Comparison of ENCODE assay signal across 17 mouse cellular contexts in genomic region chr8:22264787-22265186, GRCm38 (mm10). TPM values are rescaled to one million over a fixed set of nuclear protein-coding genes. Genes with fewer than 3 reads are reported as not detected.
DNase-seq lines count a peak whose midpoint lies in the region; ATAC-seq and TF ChIP-seq lines count a peak whose summit lies in the region.
"Had no signal": no experiment of that assay in that cellular context is flagged by ENCODE, and none has a peak within 500 bp of the region (broad histone marks: within the 10 kb centered on the region; RNA-seq: fewer than 3 reads in every experiment).

No protein-coding gene starts in this region.

- TF ChIP-seq CTCF in forebrain, postnatal 0 days (IDR thresholded peaks at IDR 0.05; ENCODE audit: low read depth) = no peak
- TF ChIP-seq CTCF in lung, adult 2 months (IDR thresholded peaks at IDR 0.05; ENCODE audit: insufficient read depth, low read length) = no peak
- TF ChIP-seq CTCF in thymus, adult 2 months (IDR thresholded peaks at IDR 0.05; ENCODE audit: borderline replicate concordance, control insufficient read depth, extremely low read depth, insufficient read depth, low read length, poor library complexity) = no peak

- H3K27ac ChIP-seq in forebrain, postnatal 0 days (ENCODE audit: low read depth, low read length) = no peak overlapping the region
- H3K27ac ChIP-seq in forebrain, embryonic 16.5 days (ENCODE audit: low read length) = no peak overlapping the region
- no peak overlapping the region for H3K27ac ChIP-seq in thymus, adult 2 months (ENCODE audit: control insufficient read depth, insufficient read depth, low read length)
- H3K27ac ChIP-seq: embryonic facial prominence, embryonic 12.5 days; heart, adult 2 months; hindbrain, embryonic 12.5 days; left cerebral cortex, adult 2 months; liver, embryonic 15.5 days had no signal

- ATAC-seq in forebrain, postnatal 0 days = no peak
- no peak for ATAC-seq in forebrain, embryonic 16.5 days
- ATAC-seq: forebrain, embryonic 14.5 days had no signal

- no peak overlapping the region for H3K4me3 ChIP-seq in forebrain, postnatal 0 days (ENCODE audit: low read depth, low read length)
- H3K4me3 ChIP-seq in forebrain, embryonic 16.5 days (replicated peaks; ENCODE audit: low read length) = no peak overlapping the region
- H3K4me3 ChIP-seq in lung, adult 2 months (replicated peaks; ENCODE audit: extremely low read depth, low read depth, low read length) = no peak overlapping the region
- no peak overlapping the region for H3K4me3 ChIP-seq in thymus, adult 2 months (ENCODE audit: control insufficient read depth, insufficient read depth, low read length)
- H3K4me3 ChIP-seq: embryonic facial prominence, embryonic 12.5 days; heart, adult 2 months; hindbrain, embryonic 12.5 days; left cerebral cortex, adult 2 months; liver, embryonic 15.5 days had no signal

- H3K27me3 ChIP-seq in forebrain, postnatal 0 days (ENCODE audit: insufficient read depth, low read length) = no peaks in the 10 kb centered on the region
- no peaks in the 10 kb centered on the region for H3K27me3 ChIP-seq in forebrain, embryonic 16.5 days (replicated peaks; ENCODE audit: control insufficient read depth, insufficient read depth, low read length)
- no peaks in the 10 kb centered on the region for H3K27me3 ChIP-seq in thymus, adult 2 months (ENCODE audit: control insufficient read depth, insufficient read depth, low read length)
- H3K27me3 ChIP-seq: embryonic facial prominence, embryonic 12.5 days; hindbrain, embryonic 12.5 days; liver, embryonic 15.5 days had no signal

- no peak overlapping the region for H3K9ac ChIP-seq in forebrain, postnatal 0 days
- no peak overlapping the region for H3K9ac ChIP-seq in forebrain, embryonic 16.5 days (replicated peaks; ENCODE audit: low read depth, low read length)
- H3K9ac ChIP-seq: embryonic facial prominence, embryonic 12.5 days; hindbrain, embryonic 12.5 days; liver, embryonic 15.5 days had no signal

- 62% methylated on average over 6 of the region's 6 CpGs for WGBS in forebrain, postnatal 0 days
- 57% methylated on average over 6 of the region's 6 CpGs for WGBS in forebrain, embryonic 16.5 days
- WGBS in lung, adult 2 months = 57% methylated on average over 6 of the region's 6 CpGs
- WGBS in thymus, adult 2 months = 93% methylated on average over 6 of the region's 6 CpGs

- DNase-seq in forebrain, postnatal 0 days = peak; percentile 2
- peak; percentile 44 to 53 for DNase-seq in lung, adult 18-20 months
- no peak for DNase-seq in lung, adult 2 months
- peak; percentile 81 for DNase-seq in fat pad, adult 2 months (ENCODE audit: extremely low read depth, low read depth, low spot score)
- DNase-seq in lung, postnatal 10 days = peak; percentile 45
- DNase-seq in thymus, postnatal 4 days = no peak
- DNase-seq in thymus, adult 2 months = no peak
- DNase-seq: cerebellum, adult 2 months; thymus, postnatal 14 days had no signal

- 0 out of 2 replicates have a peak, but pooled peaks cover 3% of the 10 kb centered on the region for H3K4me1 ChIP-seq in forebrain, postnatal 0 days (ENCODE audit: insufficient read depth)
- H3K4me1 ChIP-seq in forebrain, embryonic 16.5 days (replicated peaks; ENCODE audit: control insufficient read depth, insufficient read depth, low read length) = no peaks in the 10 kb centered on the region
- peaks cover 2% of the 10 kb centered on the region; the same call in 1 of the 2 replicates for H3K4me1 ChIP-seq in lung, adult 2 months (ENCODE audit: control insufficient read depth, insufficient read depth, low read length)
- no peaks in the 10 kb centered on the region for H3K4me1 ChIP-seq in thymus, adult 2 months (replicated peaks; ENCODE audit: control insufficient read depth, insufficient read depth, low read length)
- H3K4me1 ChIP-seq: embryonic facial prominence, embryonic 12.5 days; hindbrain, embryonic 12.5 days; liver, embryonic 15.5 days had no signal

- H3K9me3 ChIP-seq in forebrain, postnatal 0 days (ENCODE audit: low read length) = no peaks in the 10 kb centered on the region
- no peaks in the 10 kb centered on the region for H3K9me3 ChIP-seq in forebrain, embryonic 16.5 days (ENCODE audit: control insufficient read depth, low read length)
- H3K9me3 ChIP-seq: embryonic facial prominence, embryonic 12.5 days; hindbrain, embryonic 12.5 days; liver, embryonic 15.5 days had no signal

- no peak for TF ChIP-seq POLR2A in lung, adult 2 months (IDR thresholded peaks at IDR 0.05; ENCODE audit: borderline replicate concordance, extremely low read depth, low read depth, low read length)
- no peak for TF ChIP-seq POLR2A in thymus, adult 2 months (IDR thresholded peaks at IDR 0.05; ENCODE audit: control insufficient read depth, extremely low read depth, insufficient read depth, low read length, poor library complexity)

- H3K36me3 ChIP-seq in forebrain, postnatal 0 days (ENCODE audit: insufficient read depth) = no peaks in the 10 kb centered on the region
- no peaks in the 10 kb centered on the region for H3K36me3 ChIP-seq in forebrain, embryonic 16.5 days (ENCODE audit: control insufficient read depth, insufficient read depth)
- no peaks in the 10 kb centered on the region for H3K36me3 ChIP-seq in thymus, adult 2 months (ENCODE audit: control insufficient read depth, insufficient read depth, low read length)
- H3K36me3 ChIP-seq: embryonic facial prominence, embryonic 12.5 days; hindbrain, embryonic 12.5 days; liver, embryonic 15.5 days had no signal

- H3K4me2 ChIP-seq in forebrain, postnatal 0 days (ENCODE audit: low read depth) = no peak overlapping the region
- no peak overlapping the region for H3K4me2 ChIP-seq in forebrain, embryonic 16.5 days (ENCODE audit: low read length)
- H3K4me2 ChIP-seq: embryonic facial prominence, embryonic 12.5 days; hindbrain, embryonic 12.5 days; liver, embryonic 15.5 days had no signal

RNA-seq across cellular contexts. Expression of gene Tpte, which starts 18.5 kb away (rescaled TPM):
- not detected in 2 replicates for total RNA-seq in forebrain, postnatal 0 days (2014; rRNA removed)
- polyA plus RNA-seq in forebrain, postnatal 0 days (2015; fragmentation: Nextera tagmentation; extraction: Ambion mirVana) = not detected in 2 replicates
- not detected in 2 replicates for polyA plus RNA-seq in forebrain, embryonic 16.5 days (2015; fragmentation: Nextera tagmentation; extraction: Ambion mirVana)
- not detected in 2 replicates for polyA plus RNA-seq in lung, adult 2 months (2012; rRNA removed)
- not detected in 2 replicates for polyA plus RNA-seq in thymus, adult 2 months (2012; rRNA removed)
- total RNA-seq: heart, adult 2 months; left cerebral cortex, adult 2 months had no signal
- polyA plus RNA-seq: cerebellum, adult 2 months; embryonic facial prominence, embryonic 12.5 days; forebrain, embryonic 14.5 days; heart, adult 2 months; hindbrain, embryonic 12.5 days; large intestine, adult 2 months; liver, embryonic 15.5 days had no signal

RNA-seq across cellular contexts. Expression of gene Thsd1, which starts 37.7 kb away (rescaled TPM):
- 4.5 and 7.0 TPM in 2 replicates for total RNA-seq in forebrain, postnatal 0 days (2014; rRNA removed)
- 5.2 and 5.6 TPM in 2 replicates for polyA plus RNA-seq in forebrain, postnatal 0 days (2015; fragmentation: Nextera tagmentation; extraction: Ambion mirVana)
- polyA plus RNA-seq in forebrain, embryonic 16.5 days (2015; fragmentation: Nextera tagmentation; extraction: Ambion mirVana) = 6.6 and 9.2 TPM in 2 replicates
- 23.1 and 25.5 TPM in 2 replicates for polyA plus RNA-seq in lung, adult 2 months (2012; rRNA removed)
- polyA plus RNA-seq in thymus, adult 2 months (2012; rRNA removed) = 1.8 and 2.1 TPM in 2 replicates

Comparison
In these comparisons a context has a peak if more than half of its experiments do, and no peak if none do; other contexts are left out.
1. DNase-seq: peak in forebrain, postnatal 0 days (single experiment), lung, adult 18-20 months (2 of 2), fat pad, adult 2 months (single experiment) and lung, postnatal 10 days (single experiment); none in lung, adult 2 months (single experiment), thymus, postnatal 4 days (single experiment) and thymus, adult 2 months (single experiment).